Mouse (Mus musculus) hindbrain, embryonic 14.5 days (tissue): Measurements from ENCODE around the gene Olfr395. TPM values are rescaled to one million over a fixed set of nuclear protein-coding genes. Genes with fewer than 3 reads are reported as not detected.
"Not testable (repeated sequence)": the region's sequence is repeated elsewhere in the genome, so short reads cannot be mapped to it uniquely, and the experiment has no call there.

Experiments
- ATAC-seq: fragments of 200-750 bp; cut with Nextera tagmentation; 2 replicates; pipeline ENCODE4 v1.8.0; 2017; ENCODE audit warnings: moderate number of reproducible peaks, mild to moderate bottlenecking, moderate TSS enrichment, moderate library complexity; ENCODE audit not compliant: low FRiP score
- DNase-seq: peaks from one replicate; pipeline ENCODE4 v3.0.0-alpha.2; 2015; ENCODE audit warnings: low spot score
- H3K27ac ChIP-seq: fragments of 300-500 bp; sonication (generic); 2 replicates; pipeline ENCODE4 v1.5.1; 2014; ENCODE audit warnings: mild to moderate bottlenecking, moderate library complexity
- H3K27me3 ChIP-seq: fragments of 300-500 bp; sonication (generic); 2 replicates; pipeline ENCODE4 v1.6.1; 2014; ENCODE audit warnings: mild to moderate bottlenecking, low read length, mixed read lengths; ENCODE audit not compliant: control insufficient read depth, insufficient read depth
- H3K36me3 ChIP-seq: fragments of 300-500 bp; sonication (generic); replicated peaks from 2 replicates; pipeline ENCODE4 v1.6.1; 2014; ENCODE audit not compliant: control insufficient read depth, insufficient read depth
- H3K4me1 ChIP-seq: fragments of 300-500 bp; sonication (generic); replicated peaks from 2 replicates; pipeline ENCODE4 v1.6.1; 2014; ENCODE audit warnings: antibody characterized with exemption, low read length, mixed read lengths; ENCODE audit not compliant: control insufficient read depth, insufficient read depth
- H3K4me2 ChIP-seq: fragments of 300-500 bp; sonication (generic); replicated peaks from 2 replicates; pipeline ENCODE4 v1.6.1; 2014; ENCODE audit warnings: mild to moderate bottlenecking, moderate library complexity
- H3K4me3 ChIP-seq: fragments of 300-500 bp; sonication (generic); replicated peaks from 2 replicates; pipeline ENCODE4 v1.5.1; 2014; ENCODE audit warnings: mild to moderate bottlenecking, low read length
- H3K9ac ChIP-seq: fragments of 300-500 bp; sonication (generic); 2 replicates; pipeline ENCODE4 v1.6.1; 2014
- H3K9me3 ChIP-seq: fragments of 300-500 bp; sonication (generic); 2 replicates; pipeline ENCODE4 v1.6.1; 2016; ENCODE audit warnings: low read length; ENCODE audit not compliant: control insufficient read depth
- WGBS: fragments of 180-500 bp; shearing (Covaris S2); extraction: QIAGEN DNeasy Blood & Tissue Kit; methylation state at CpG from one replicate; pipeline ENCODE4 v1.1.7; 2014; 5-methylcytosine and 5-hydroxymethylcytosine counted together
- polyA plus RNA-seq: library from polyadenylated mRNA; unstranded; fragments of >200 nt; fragmentation: Nextera tagmentation; extraction: Ambion mirVana; gene quantifications from 2 replicates; pipeline ENCODE4 v1.2.1, GENCODE M21; 2014

Olfr395 gene
- polyA plus RNA-seq, result not detected in 2 replicates

- H3K4me1 ChIP-seq, DNase-seq, H3K9me3 ChIP-seq, ATAC-seq, H3K27ac ChIP-seq, H3K4me3 ChIP-seq, H3K4me2 ChIP-seq, H3K9ac ChIP-seq, H3K36me3 ChIP-seq, H3K27me3 ChIP-seq: not testable (repeated sequence)
- 80% methylated on average over 4 of the region's 4 CpGs for WGBS
Measured at GRCm38 (mm10) chr11:73909199-73909598, at the start of gene Olfr395. TSS of gene Olfr395 (minus strand) at chr11:73909299.

GRCm38 (mm10) chr11:73936377-73936776 is 27.3 kb upstream of the Olfr395 start, which contains the start of gene Olfr23:
TSS of gene Olfr23 (plus strand) at chr11:73936677.
- Histone ChIP-seq H3K27me3 (no peaks in the 10 kb centered on the region), H3K4me1 (no peaks in the 10 kb centered on the region), H3K4me3 (no peak within 1 kb of the TSS), H3K9me3 (peaks cover 13% of the 10 kb centered on the region; the same call in 1 of the 2 replicates), H3K9ac (no peak within 1 kb of the TSS), H3K4me2 (no peak within 1 kb of the TSS), H3K36me3 (no peaks in the 10 kb centered on the region), H3K27ac (no peak within 1 kb of the TSS)
- DNase-seq (no peak), ATAC-seq (no peak)

- Histone ChIP-seq H3K4me2 (no peak within 1 kb of the TSS), H3K27me3 (no peaks in the 10 kb centered on the region), H3K9me3 (peaks cover 14% of the 10 kb centered on the region), H3K36me3 (no peaks in the 10 kb centered on the region), H3K27ac (no peak within 1 kb of the TSS), H3K4me1 (no peaks in the 10 kb centered on the region), H3K4me3 (no peak within 1 kb of the TSS), H3K9ac (no peak within 1 kb of the TSS)
- WGBS, result 94% methylated on average over 1 of the region's 1 CpGs
- DNase-seq, result no peak
- no peak for ATAC-seq
Measured at GRCm38 (mm10) chr11:73890671-73891070, 18.4 kb downstream of the Olfr395 start, which contains the start of gene Olfr394. TSS of gene Olfr394 (minus strand) at chr11:73890771.

Other genes with a start within 250 kb of the Olfr395 start
- gene Zfp735, start 220.5 kb downstream of the Olfr395 start, polyA plus RNA-seq, result not detected in 2 replicates
- not detected in 2 replicates for gene Olfr389, start 128.6 kb downstream of the Olfr395 start, polyA plus RNA-seq
- not detected in 2 replicates for gene Olfr390, start 126.3 kb downstream of the Olfr395 start, polyA plus RNA-seq
- gene Olfr391-ps, start 106.2 kb downstream of the Olfr395 start, polyA plus RNA-seq, result not detected in 2 replicates
- gene Olfr392, start 92.2 kb downstream of the Olfr395 start, polyA plus RNA-seq, result not detected in 2 replicates
- not detected in 2 replicates for gene Olfr393, start 57.8 kb downstream of the Olfr395 start, polyA plus RNA-seq
- not detected in 2 replicates for gene Olfr394, start 18.5 kb downstream of the Olfr395 start, polyA plus RNA-seq
- not detected in 2 replicates for gene Olfr23, start 27.4 kb upstream of the Olfr395 start, polyA plus RNA-seq
- not detected in 2 replicates for gene Olfr397, start 51.5 kb upstream of the Olfr395 start, polyA plus RNA-seq
- not detected in 2 replicates for gene Olfr398, start 81.1 kb upstream of the Olfr395 start, polyA plus RNA-seq
- gene Olfr139, start 147.3 kb upstream of the Olfr395 start, polyA plus RNA-seq, result not detected in 2 replicates
- gene Olfr399, start 147.3 kb upstream of the Olfr395 start, polyA plus RNA-seq, result not detected in 2 replicates
- not detected in 2 replicates for gene Zfp616, start 160.7 kb upstream of the Olfr395 start, polyA plus RNA-seq
- not detected in 2 replicates for gene Olfr401, start 204.4 kb upstream of the Olfr395 start, polyA plus RNA-seq
- gene Olfr402, start 244.2 kb upstream of the Olfr395 start, polyA plus RNA-seq, result not detected in 2 replicates